Mouse (Mus musculus) bone marrow, adult 2 months (tissue): ENCODE data around the gene Ghr.

Source experiments
- CTCF ChIP-seq: fragments of 200-500 bp; IDR thresholded peaks from 2 replicates; pipeline ENCODE4 v1.5.1; 2011; ENCODE audit warnings: low read length, control low read depth; ENCODE audit not compliant: control insufficient read depth, insufficient read depth
- POLR2A ChIP-seq: fragments of 200-500 bp; IDR thresholded peaks from 2 replicates; pipeline ENCODE4 v1.6.1; 2011; ENCODE audit warnings: low read depth, mild to moderate bottlenecking, control low read depth, low read length, borderline replicate concordance; ENCODE audit not compliant: control insufficient read depth

GRCm38 (mm10) chr15:3408478-3408877 is 174.8 kb downstream of the Ghr start:
- TF ChIP-seq POLR2A (no peak), CTCF (no peak)
